Mouse (Mus musculus): ENCODE data around the gene Ggact.

Ggact gene

GRCm38 (mm10) chr14:122913657-122914056, at the start of gene Ggact:
Ggact (minus strand) TSS chr14:122913757.
- no peak for DNase-seq (ENCODE audit: low read depth)

DNA sequence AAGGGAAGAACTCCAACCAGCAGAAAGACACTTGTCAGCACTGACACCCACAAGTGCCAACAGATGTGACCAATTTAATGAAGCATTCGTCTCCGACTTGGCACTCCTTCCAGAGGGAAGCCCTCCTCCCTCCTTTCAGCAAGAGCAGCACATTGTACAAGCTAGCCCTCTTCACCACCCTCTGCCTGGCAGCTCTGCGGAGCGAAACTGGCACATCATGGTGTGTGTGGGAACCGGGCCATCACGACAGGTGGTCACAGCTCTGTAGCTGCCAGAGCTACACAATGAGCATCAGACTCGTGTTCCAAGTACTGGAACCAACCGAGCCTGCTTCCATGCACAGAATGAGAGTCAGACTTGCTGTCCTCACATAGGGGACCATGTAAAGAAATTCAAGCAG, 44.4 kb upstream of the Ggact start:
- DNase-seq (ENCODE audit: low read depth) = no peak

DNA sequence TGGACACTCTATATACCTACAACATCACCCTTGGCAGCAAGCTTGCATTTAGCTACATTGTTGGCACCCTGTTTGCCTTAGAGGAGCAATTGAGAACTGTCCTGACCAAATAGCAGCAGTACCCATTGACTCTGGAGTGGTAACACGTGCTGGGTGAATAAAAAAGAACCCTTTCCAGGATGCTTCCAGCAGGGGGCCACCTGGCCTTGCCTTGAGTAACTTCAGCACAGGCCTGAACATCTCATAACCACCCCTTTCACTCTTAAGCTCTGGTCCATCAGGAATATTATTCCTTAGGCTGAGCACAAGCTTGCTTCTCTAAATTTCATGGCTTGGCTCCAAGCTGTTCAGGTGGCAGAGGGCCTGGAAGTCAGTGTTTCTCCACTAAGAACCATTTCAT, 39.8 kb upstream of the Ggact start:
- DNase-seq (ENCODE audit: low read depth) = peak; percentile 83

GRCm38 (mm10) chr14:122952556-122952955, 39.0 kb upstream of the Ggact start:
- DNase-seq (ENCODE audit: low read depth) = no peak

- no peak for DNase-seq (ENCODE audit: low read depth)
Measured at GRCm38 (mm10) chr14:122951676-122952445, 38.3 kb upstream of the Ggact start.

DNA sequence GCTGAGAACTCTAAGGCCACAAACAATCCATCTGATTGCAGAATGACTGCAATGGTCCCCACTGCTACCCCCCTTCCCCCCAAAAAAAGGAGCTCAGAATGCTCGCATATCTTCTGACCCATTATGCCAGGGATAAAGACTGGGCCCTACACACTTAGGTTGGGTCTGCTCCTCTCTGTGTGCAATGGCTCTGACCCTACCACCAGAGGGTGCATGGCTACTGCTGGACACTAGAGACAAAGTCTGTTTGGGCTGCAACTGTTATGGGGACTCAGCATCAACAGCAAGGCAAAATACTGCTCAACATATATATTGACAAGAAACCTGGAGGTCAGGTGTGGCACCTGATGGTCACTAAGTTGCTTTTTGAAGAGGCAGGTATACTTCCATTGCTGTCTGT, 37.4 kb upstream of the Ggact start:
- DNase-seq (ENCODE audit: low read depth) = peak; percentile 19

GRCm38 (mm10) chr14:122943475-122943853, 29.9 kb upstream of the Ggact start:
- DNase-seq (ENCODE audit: low read depth) = no peak

- no peak for DNase-seq (ENCODE audit: low read depth)
Measured at GRCm38 (mm10) chr14:122942757-122943474, 29.4 kb upstream of the Ggact start.

DNA sequence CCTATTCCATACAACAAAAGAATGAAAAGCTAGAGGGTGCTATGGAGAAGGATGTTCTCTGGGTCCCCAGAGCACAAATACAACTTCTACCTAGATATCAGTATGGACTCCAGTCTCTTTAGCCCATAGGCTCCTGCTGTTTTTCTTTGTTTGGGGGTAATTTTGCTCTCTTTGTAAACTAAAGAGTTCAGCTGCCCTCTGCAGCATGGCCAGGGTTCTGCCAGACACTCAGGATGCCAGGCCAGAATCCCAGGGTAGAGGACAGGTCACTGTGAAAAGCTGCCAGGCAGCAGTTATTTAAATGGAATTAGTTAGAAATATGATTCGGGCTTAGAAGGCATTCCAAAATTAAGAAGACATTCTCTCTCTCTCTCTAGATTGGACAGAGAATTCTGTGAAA, 22.9 kb upstream of the Ggact start:
- no peak for DNase-seq (ENCODE audit: low read depth)

GRCm38 (mm10) chr14:122920011-122920410, 6.5 kb upstream of the Ggact start:
- peak; percentile 26 for DNase-seq (ENCODE audit: low read depth)

- no peak for DNase-seq (ENCODE audit: low read depth)
Measured at GRCm38 (mm10) chr14:122917676-122918075, 4.1 kb upstream of the Ggact start.

GRCm38 (mm10) chr14:122912812-122913498, 602 bp downstream of the Ggact start:
- DNase-seq (ENCODE audit: low read depth) = peak; percentile 77

DNA sequence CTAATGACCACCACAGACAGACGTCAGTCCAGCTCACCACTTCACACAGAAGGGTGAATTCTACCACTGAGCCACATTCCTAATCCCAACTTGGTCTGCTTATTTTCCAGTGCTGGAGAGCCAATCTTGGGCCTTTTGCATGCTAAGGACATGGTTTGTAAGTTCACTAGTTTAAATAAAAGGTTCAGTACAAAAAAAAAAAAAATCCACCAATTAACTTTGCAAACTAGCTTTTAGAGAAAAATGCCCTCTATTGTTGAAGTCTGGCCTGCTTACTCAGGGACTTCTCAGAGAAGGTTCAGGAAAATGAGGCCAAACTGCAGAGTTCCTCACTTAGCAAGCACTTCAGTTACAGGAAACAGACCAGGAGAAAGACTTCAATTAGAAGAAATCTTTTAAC, 1.4 kb downstream of the Ggact start:
- DNase-seq (ENCODE audit: low read depth) = peak; percentile 28

DNA sequence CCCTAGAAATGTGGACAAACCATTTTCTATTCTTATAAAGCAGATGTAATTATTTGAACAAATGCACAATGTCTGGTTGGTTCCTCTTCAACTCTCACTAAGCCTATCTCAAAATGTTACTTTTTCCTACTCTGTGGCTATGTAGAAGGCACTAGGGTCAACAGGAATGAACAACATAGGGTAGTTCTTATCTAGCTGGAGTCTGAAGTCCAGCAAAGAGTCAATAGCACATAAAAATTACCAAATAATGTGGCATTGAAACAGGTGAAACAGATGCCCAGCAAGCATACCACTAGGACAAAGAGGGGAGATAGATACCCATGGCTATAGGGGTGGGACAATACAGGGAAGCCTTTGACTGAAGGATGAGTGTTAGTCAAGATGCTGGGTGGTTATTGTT, 2.3 kb downstream of the Ggact start:
- DNase-seq (ENCODE audit: low read depth) = no peak

DNA sequence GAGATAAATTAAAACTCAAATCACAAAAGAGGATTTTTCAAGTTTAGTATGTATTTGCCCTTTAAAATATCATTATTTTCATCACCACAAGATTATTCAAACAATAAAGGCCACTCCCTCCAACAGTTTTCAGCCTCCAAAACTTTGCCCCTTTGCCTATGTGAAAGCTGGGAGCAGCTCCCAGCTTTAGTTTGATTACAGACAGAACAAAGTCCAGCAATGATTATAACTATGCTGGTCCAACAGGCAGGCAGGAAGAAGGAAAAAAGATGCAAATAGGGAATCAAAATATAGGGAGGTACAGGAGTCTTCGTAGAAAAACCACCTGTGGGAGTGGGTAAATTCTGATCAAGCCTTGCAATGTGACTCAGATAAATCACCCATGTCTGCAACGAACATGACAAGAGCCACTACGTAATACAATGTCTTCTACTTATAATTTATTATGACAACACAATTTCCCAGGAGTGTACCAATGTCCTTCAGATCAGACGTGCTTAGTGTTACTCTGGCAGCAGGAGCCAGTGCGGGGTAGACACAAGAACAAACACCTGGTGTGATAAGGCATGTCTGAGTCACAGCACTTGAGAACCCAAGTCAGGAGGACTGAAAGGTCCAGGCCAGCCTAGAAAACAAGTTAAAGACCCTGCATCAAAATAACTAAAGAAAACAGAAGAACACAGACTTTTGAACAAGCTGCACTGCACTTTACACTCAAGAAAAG, 4.0 kb downstream of the Ggact start:
- no peak for DNase-seq (ENCODE audit: low read depth)

DNA sequence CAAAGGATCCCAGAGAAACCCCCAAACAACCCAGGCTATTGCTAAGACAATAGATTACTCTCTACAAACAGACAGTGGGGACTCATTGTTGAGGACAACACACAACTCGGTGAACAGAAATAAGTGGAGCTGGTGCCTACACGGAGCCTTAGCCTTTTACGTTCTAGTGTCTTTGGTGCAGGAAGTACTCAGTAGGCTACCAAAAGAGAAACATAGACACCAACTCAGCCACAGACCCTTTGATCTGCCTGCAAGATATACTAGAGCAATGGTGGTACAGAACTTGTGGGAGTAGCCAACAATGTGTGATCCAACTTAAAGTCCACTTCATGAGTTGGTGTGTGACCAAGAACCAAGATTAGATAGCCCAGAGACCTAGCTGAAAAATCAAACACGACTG, 5.5 kb downstream of the Ggact start:
- no peak for DNase-seq (ENCODE audit: low read depth)

DNA sequence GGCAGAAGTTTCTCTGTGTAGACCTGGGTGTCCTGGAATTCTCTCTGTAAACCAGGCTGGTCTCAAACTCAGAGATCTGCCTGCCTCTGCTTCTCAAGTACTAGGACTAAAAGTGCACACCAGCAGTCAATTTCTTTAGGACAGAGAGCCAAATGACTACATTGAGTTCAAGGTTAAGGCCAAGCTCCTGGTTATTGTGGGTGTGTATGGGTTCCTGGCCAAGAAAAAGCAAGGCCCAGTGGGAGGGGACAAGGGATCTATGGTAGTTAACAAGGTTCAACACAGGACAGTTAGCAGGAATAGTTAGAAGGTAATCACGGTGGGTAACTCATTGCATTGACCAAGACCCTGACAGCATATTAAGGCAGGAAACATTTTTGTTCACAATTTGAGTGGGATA, 8.6 kb downstream of the Ggact start:
- no peak for DNase-seq (ENCODE audit: low read depth)

DNA sequence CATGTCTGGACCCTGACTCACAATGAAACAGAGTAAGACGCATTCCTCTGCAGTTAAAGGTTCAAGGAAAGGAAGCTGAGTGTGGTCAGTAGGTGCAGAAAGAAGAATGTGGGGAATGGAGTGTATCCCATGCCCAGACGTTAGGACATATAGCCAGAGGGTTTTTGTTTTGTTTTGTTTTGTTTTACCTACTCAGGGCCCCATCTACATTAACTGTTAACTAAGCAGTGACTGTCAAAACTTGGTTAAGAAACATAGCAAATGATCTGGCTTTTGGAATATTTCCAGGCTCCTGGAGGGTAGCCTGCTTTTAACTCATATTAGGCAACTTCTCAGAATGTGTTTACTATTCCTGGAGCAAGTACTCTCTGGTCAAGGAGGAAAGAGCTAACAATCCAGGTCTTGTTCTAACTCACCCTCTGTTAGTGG, 9.6 kb downstream of the Ggact start:
- peak; percentile 89 for DNase-seq (ENCODE audit: low read depth)

- peak; percentile 88 for DNase-seq (ENCODE audit: low read depth)
Measured at GRCm38 (mm10) chr14:122902884-122903283, 10.7 kb downstream of the Ggact start.

DNA sequence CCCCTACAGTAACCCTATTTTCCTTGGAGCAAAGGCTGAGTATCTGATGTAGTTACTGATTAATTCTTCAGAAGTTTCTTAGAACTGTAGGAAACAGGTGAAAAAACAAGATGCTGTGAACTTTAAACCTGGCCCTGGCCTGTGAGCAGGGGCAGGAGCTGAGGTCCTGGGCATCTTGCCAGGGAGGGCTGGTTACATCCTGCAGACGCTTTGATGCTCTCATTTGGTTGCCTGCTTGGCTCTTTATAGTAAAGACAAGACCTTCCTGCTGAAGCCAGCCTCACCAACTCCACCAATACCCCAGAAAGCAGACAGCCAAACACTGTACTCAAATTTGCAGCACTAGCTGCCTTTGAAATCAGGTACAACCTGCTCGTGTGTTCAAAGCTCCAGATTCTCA, 11.4 kb downstream of the Ggact start:
- DNase-seq (ENCODE audit: low read depth) = no peak

GRCm38 (mm10) chr14:122901715-122902114, 11.8 kb downstream of the Ggact start:
- no peak for DNase-seq (ENCODE audit: low read depth)

DNA sequence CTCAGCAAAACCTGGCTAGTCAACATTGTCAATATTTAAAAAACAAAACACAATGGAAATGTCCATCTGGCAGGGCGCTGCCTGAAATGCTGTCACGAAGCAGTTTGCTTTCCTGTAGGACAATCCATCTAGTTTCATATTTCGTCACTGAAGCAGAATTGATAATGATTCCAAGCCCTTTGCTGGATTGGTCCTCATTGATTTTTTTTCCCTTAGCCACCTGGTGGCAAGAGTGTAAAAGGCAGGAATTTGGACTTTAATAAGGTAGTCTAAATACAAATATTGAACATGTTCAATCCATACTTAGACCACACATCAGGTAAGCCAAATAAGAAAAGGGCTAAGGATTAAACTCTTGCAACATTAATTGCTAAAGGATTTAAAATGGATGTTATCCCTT, 12.4 kb downstream of the Ggact start:
- DNase-seq (ENCODE audit: low read depth) = no peak
